Comparison of ENCODE assay signal across 18 mouse cellular contexts in genomic region chr12:77622243-77622642, GRCm38 (mm10).
"Had no signal": no experiment of that assay in that cellular context is flagged by ENCODE, and none has a peak within 500 bp of the region (broad histone marks: within the 10 kb centered on the region; RNA-seq: fewer than 3 reads in every experiment).

No protein-coding gene starts in this region.

- DNase-seq: gastrocnemius, postnatal 25 days; heart, postnatal 10 days; kidney, adult 18-20 months; kidney, adult 8-10 months; kidney, postnatal 10 days; kidney, postnatal 25 days; layer of hippocampus, adult 9-11 months; layer of hippocampus, postnatal 36 days; left cerebral cortex, postnatal 4 days had no signal

- H3K4me3 ChIP-seq: heart, embryonic 12.5 days; hindbrain, embryonic 10.5 days; hindbrain, embryonic 12.5 days; intestine, embryonic 15.5 days; limb, embryonic 13.5 days; limb, embryonic 15.5 days; liver, embryonic 12.5 days had no signal

- H3K27ac ChIP-seq: hindbrain, embryonic 10.5 days; hindbrain, embryonic 12.5 days; hindbrain, embryonic 14.5 days; intestine, embryonic 15.5 days; limb, embryonic 13.5 days; limb, embryonic 15.5 days; liver, embryonic 12.5 days; liver, embryonic 14.5 days had no signal
